Mouse (Mus musculus): ENCODE measurements around the gene Syt6.

Syt6 gene

DNA sequence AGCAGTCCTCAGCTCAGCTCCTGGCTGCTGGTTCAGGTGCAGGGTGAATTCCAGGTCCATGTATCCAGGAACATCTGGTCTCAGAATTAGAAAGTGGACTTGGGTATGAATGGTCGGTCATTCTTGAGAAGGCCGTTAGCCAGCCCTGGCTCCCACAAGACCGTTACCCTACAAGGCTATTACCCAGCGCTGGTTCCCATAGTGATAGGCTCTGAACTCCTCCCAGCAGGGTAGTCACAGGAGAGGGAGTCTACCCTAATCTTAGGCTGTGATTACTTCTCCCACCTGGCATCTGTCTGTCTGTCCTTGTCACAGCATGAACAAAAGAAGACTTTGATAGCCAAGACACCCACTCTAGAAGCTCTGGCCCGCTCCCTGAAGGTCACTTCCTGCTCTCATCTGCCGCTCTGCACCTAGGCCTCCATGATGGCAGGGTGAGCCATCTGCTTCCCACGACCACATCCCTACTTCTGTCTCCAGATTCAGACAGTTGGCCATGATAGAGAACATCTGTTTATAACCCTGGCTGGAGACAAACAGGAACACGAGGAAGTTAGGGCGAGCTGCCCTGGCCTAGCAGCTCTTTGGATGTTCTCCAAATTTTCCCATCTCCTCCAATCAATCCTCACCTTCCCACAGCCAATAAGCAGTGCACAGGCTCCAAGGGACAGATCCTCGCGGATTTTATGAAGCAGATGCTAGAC, 72.3 kb downstream of the Syt6 start:
- DNase-seq (ENCODE audit: low read depth, low spot score), result no peak

DNA sequence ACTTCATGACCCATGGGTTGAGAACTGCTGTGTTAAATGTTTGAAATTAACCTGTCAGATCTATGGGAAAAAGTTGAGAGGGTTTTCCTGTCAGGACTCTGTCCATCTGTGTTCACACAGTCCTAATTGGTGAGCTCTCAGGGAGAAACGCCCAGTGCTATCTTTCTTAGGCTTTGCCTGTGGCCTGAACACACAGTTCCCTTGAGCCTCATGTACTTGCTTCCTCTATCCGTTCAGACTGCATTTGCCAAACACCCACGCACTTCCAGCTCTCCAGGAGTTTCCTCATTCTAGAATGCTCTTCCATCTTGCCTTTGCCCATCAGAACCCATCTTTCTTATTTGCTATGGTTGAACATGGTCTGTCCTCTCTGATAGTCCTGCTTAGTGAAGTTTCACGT, 73.5 kb downstream of the Syt6 start:
- no peak for DNase-seq (ENCODE audit: low read depth, low spot score)

DNA sequence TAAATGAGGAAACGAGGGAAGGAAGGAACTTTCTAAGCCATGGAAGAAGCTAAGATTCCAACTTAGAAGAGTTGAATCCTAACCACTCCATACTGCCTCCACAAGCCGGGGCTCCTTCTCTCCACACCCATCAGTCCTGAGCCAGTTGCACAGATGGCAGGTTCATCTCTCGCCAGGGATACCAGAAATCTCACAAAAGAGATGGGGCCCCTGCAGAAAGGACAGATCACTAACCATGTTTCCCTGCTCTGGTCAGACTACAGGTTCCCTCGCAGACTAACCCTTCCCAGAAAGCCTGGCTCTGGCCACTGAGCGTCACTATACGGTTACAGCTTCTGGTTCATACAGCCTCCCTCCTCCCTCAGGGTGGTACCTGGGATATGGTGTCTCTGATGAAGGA, 74.7 kb downstream of the Syt6 start:
- DNase-seq (ENCODE audit: low read depth, low spot score), result no peak

- no peak for DNase-seq (ENCODE audit: low read depth, low spot score)
These were observed 75.4 kb downstream of the Syt6 start for GRCm38 (mm10) chr3:103650406-103650805.

DNA sequence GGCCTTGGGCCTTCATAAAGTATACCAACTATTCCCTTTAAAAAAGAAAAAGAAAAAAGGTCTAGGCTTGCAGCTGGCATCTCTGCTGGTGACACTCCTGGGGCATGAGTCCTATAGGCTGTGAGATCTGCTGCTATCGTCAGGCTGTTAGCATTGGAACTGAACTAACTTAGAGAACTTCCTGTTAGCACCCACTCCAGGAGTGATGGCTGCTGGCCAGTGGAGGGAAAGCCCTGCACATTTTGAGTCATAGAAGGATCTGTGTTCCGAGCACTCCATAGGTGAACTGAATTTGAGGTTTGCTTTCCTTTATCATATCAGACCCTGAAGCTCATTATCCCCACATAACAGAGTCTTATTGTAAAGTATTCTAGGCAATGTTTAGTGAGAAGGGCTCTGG, 85.0 kb downstream of the Syt6 start:
- no peak for DNase-seq (ENCODE audit: low read depth, low spot score)

DNA sequence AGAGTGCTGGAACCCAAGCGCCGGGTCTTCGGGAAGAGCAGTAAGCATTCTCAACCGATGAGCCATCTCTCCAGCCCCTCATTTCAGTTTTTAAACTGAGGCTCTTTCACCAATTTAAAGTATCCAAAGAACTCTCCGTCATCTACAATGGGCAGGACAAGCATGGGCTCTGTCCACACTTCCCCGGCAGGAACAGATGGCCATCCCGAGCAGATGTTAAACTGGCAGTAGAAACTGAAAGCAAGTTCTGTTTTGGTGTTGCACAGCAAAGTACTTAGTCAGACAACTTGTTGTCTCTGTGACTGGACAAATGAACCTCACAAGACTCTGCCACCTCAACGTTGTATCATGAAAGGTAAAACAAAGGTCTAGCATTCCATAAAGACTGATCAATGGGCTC, 86.7 kb downstream of the Syt6 start:
- no peak for DNase-seq (ENCODE audit: low read depth, low spot score)

GRCm38 (mm10) chr3:103663385-103663784, 88.4 kb downstream of the Syt6 start:
- DNase-seq (ENCODE audit: low read depth, low spot score), result no peak

- DNase-seq (ENCODE audit: low read depth, low spot score), result no peak
These were observed 97.1 kb downstream of the Syt6 start for GRCm38 (mm10) chr3:103672113-103672512.

DNA sequence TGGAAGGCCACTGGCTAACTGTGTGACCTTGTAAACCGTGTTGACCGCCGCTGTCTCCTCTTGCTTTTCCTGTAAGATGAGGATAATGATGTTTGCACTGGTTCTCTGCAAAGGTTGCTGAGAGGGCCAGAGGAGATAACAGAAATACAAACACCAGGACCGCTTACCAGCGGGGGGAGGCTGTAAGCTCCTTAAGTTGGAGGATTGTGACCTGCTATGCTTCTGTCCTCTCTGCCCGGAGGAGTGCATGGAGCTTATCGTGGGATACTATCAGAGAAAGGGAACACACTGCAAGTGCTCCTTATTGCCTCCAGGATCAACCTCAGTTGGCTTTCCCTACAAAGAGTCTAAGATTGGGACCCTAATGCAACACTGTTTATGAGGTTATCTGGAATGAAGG, 97.7 kb downstream of the Syt6 start:
- no peak for DNase-seq (ENCODE audit: low read depth, low spot score)

DNA sequence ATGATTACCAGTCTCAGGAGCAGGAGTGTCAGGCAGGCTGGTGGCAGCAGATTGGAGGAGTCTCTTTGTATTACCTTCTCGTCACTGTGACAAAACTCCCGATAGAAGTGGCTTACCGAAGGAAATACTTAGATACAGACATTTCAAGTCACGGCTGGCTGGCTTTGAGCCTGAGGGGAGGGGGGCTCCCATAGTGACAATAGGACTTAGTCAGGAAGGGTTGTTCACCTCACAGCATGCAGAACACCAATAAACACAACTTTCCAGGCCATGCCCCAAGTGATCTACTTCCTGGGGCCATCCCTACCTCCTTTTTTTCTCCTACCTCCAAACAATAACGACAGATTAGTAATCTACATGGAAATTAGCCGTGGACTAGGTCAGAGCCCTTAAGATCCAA, 103.8 kb downstream of the Syt6 start:
- no peak for DNase-seq (ENCODE audit: low read depth, low spot score)

DNA sequence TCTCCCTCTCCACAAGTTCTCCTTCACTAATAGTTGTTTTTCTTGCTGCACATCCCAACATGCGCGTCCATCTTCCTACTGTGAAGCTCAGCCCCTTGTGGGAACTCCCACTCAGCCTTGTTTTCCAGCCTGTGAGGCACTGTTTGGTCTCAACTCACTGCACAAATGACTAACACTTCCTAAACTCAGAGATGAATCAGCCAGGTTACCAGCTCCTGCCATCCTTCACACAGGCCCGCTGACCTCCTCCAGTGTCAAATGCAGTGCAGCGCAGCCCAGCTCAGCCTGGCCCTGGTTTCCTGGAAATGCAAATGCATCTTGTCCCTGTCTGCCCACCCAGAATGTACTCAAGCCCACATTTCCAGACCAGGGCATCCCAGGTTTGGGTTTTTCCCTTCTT, 107.4 kb downstream of the Syt6 start:
- DNase-seq (ENCODE audit: low read depth, low spot score), result no peak

GRCm38 (mm10) chr3:103683234-103683965, 108.4 kb downstream of the Syt6 start:
- DNase-seq (ENCODE audit: low read depth, low spot score), result peak; percentile 20

- no peak for DNase-seq (ENCODE audit: low read depth, low spot score)
These were observed 108.9 kb downstream of the Syt6 start for GRCm38 (mm10) chr3:103683966-103684319.

- DNase-seq (ENCODE audit: low read depth, low spot score), result no peak
These were observed 114.0 kb downstream of the Syt6 start for GRCm38 (mm10) chr3:103689043-103689442.

DNA sequence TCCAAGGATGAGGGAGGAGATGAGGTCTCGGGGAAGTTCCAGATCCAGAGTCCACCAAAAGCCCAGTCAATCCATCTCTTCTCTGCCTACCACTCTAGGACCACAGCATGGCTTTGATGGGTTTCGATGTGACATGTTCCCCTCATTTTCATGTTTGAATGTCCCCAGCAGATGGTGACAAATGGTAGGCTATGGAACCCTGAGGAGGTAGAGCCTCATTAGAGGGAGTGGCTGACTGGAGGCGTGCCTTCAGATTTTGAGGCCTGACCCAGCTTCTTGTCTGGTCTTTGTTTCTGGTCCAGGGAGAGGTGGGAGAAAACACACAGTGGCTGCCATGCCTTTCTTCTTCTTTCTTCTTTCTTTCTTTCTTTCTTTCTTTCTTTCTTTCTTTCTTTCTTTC, 115.5 kb downstream of the Syt6 start:
- no peak for DNase-seq (ENCODE audit: low read depth, low spot score)
